Mouse (Mus musculus): Measurements from ENCODE around the gene C330007P06Rik. TPM values are rescaled to one million over a fixed set of nuclear protein-coding genes. Genes with fewer than 3 reads are reported as not detected.
"Not testable (repeated sequence)": the region's sequence is repeated elsewhere in the genome, so short reads cannot be mapped to it uniquely, and the experiment has no call there.

Gene C330007P06Rik
- total and polyA plus RNA-seq, 3 experiments, result 10.1 to 56.8 (median 47.8) TPM

DNA sequence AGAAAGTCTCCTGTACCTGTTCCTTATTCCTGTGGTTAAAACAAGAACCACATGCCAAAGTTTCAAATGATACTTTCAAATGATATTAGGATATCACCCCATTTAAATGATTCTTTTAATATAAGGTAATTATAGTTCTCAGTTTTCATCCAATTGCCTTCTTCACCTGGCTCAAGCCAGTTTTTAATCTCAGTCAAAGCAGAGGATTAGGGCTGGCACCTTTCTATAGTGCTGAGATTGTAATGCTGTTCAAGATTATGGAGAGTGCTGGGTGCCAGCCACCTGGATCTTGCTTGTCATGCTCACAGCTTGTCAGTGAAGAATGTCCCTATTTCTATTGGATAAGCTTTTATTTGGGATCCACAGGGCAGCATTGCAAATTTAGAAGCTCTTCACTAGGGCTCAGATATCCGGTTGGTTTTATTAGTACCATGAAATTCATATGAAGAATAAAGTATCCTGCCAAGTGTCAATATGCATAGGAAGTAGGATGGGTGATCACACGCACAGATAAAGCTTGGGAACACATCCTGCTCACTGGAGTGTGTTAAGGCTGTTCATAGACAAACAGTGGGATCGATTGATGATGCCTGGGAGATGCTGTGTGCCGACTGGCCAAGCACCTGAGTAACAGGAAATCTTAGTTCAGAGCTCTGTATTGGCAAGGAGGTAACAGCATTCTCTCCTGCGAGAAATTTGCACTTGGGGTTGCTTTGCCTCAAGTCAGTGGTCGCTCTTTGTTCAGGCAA, 74.6 kb downstream of the C330007P06Rik start:
- no peak for DNase-seq

DNA sequence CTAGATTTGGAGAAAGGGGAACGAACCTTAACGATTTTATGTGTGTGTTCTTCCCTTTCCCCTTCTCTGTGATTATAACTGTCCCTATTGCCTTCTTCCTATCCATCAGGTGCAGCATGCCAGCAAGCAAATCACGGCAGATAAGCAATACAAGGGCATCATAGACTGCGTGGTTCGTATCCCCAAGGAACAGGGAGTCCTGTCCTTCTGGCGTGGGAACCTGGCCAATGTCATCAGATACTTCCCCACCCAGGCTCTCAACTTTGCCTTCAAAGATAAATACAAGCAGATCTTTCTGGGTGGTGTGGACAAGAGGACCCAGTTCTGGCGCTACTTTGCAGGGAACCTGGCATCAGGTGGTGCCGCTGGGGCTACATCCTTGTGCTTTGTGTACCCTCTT, 77.2 kb downstream of the C330007P06Rik start:
- DNase-seq, result not testable (repeated sequence)

DNA sequence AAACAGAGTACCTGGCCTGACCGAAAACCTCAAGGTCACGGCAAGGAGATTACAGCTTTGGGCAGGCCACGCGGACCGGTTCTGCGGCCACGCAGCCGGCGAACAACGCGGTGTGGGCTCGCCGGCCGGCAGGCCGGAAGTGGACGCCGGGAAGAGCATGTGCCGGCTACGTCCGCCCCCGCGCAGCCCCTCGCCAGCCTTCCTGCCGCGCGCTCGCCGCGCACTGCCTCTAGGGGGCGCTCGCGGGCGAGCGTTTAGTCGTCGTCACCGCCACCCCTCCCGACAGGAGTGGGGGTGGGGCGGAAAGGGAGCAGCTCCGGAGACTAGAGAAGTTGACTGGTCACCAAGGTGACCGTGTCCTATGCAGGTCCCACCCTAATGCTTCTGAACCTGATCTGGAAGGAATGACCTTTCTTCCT, 77.7 kb downstream of the C330007P06Rik start:
- DNase-seq, result peak; percentile 88

DNA sequence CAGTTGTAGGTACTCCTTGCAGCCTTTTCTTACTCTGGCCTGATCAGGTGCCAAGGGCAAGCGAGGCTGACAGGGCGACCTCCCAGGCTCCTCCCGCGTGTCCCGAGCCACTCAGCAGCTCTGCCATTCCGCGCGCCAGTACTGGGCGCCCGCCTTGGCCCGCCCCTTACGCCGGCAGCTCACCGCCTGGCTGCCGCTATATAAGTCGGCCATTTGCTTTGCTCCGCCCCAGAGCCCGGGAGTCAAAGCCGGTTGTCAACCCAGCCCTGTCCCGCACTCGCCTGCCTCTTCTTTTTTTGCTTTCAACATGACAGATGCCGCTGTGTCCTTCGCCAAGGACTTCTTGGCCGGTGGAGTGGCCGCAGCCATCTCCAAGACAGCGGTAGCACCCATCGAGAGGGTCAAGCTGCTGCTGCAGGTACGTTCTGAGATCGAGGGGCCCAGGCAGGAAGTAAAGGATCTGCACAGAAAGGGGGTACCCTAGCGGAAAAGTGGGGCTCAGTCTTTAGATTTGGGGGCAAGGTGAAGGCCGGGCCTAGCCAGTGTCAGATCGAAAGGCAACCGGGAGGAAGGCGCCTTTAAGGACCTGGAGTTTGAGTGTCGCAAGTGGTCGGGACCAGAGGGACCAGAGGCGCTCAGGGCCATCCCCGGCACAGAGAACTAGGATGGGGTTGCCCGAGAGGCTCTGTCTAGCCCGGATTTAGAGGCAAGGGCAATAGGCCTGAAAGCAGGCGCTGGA, 78.3 kb downstream of the C330007P06Rik start, which contains the start of gene Slc25a5:
Gene Slc25a5 (plus strand): TSS at position 228 of the 739 bp plus-strand sequence.
- DNase-seq, result peak; percentile 92

DNA sequence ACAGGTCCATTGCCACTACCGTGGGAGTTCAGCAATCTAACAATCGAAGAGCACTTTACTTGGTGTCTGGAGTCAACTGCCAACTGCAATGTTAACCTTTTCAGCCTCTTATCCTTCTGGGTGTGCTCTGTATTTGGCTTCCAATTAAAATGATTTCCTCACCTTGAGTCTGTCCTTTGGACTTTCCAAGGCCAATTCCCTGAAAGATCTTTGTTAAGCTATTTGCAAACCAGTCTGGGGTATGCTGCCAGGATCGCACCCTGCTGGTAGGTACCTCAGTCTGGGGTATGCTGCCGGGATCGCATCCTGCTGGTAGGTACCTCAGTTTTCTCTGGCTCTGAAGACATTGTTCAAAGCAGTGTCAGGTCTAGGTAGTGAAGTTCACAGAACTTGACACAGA, 79.3 kb downstream of the C330007P06Rik start:
- no peak for DNase-seq

DNA sequence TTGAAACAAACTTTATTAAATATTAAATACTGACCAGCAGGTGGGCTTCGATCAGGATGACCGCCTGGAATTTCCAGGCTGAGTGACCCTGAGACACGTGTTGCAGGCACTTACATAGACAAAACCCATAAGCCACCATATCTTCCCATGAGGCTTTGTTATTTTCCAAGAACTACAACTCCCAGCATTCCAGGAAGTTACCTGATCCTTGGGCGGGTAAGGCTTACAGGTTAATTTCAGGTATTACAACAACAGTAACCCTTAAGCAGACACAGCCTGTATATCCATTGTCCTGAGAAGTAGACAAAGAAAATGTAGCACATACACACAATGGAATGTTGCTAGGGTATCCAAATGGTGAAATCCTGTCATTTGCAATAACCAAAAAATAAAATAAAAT, 84.6 kb downstream of the C330007P06Rik start:
- no peak for DNase-seq

DNA sequence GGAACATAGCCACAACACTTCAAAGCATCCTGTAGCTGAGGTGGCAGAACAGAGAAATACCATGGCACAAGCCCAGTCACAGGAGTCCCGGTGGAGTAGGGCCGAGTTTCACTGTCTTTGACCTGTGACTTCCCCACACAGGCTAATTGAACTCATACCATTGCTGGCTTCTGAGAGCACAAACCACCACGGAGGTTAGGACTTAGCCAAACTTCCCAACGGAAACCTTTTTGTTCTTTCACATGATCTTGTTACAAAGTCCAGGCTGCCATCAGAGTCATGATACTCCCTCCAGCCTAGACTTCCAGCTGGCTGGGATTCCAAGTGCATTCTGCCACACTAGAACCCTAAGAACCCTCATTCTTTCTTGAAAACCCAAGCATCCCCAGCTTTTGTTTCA, 96.2 kb downstream of the C330007P06Rik start:
- no peak for DNase-seq

DNA sequence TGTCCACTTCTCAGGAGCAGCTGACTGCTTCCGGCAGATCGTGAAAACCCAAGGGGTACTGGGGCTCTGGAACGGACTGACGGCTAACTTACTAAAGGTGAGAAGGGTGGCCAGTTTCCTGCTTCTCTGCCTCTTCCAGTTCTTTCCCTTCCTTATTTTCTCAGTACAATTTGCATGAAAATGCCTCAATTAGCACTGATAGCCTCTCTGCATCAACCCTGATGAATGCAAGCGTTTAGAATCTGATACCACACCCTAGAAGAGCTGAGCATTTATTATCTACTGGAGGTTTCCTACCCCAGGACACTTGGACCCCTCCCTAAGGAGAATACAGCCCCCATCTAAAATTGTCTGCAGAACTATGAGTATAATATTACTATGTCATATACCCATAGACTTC, 98.4 kb downstream of the C330007P06Rik start:
- DNase-seq, result no peak

Other genes with a start within 250 kb of the C330007P06Rik start
- 1 to 10 TPM; 4.9 to 5.8 TPM for gene Akap17b, start 228.7 kb downstream of the C330007P06Rik start, total RNA-seq (2021)
- 0.76 and 0.92 TPM in 2 replicates for gene Akap17b, start 228.7 kb downstream of the C330007P06Rik start, polyA plus RNA-seq (2012; rRNA removed)
- 1 to 10 TPM; 1.0 to 1.1 TPM for gene Slc25a43, start 130.5 kb downstream of the C330007P06Rik start, total RNA-seq (2021)
- 2.8 and 3.4 TPM in 2 replicates for gene Slc25a43, start 130.5 kb downstream of the C330007P06Rik start, polyA plus RNA-seq (2012; rRNA removed)
- 100 to 1,000 TPM; 382 to 504 TPM for gene Slc25a5, start 78.5 kb downstream of the C330007P06Rik start, total RNA-seq (2021)
- 261 and 313 TPM in 2 replicates for gene Slc25a5, start 78.5 kb downstream of the C330007P06Rik start, polyA plus RNA-seq (2012; rRNA removed)
- gene Ube2a, start 211 bp downstream of the C330007P06Rik start, total RNA-seq (2021), result 10 to 100 TPM; 66.8 to 74.4 TPM
- gene Ube2a, start 211 bp downstream of the C330007P06Rik start, polyA plus RNA-seq (2012; rRNA removed), result 33.2 and 38.6 TPM in 2 replicates
- 10 to 100 TPM in 1 of 2 experiments, 1 to 10 TPM in 1; 9.2 to 15.3 TPM for gene Nkrf, start 28.8 kb upstream of the C330007P06Rik start, total RNA-seq (2021)
- 0.09 and 0.12 TPM in 2 replicates for gene Nkrf, start 28.8 kb upstream of the C330007P06Rik start, polyA plus RNA-seq (2012; rRNA removed)
- 10 to 100 TPM; 16.7 to 24.9 TPM for gene Sept6, start 117.7 kb upstream of the C330007P06Rik start, total RNA-seq (2021)
- 8.6 and 8.8 TPM in 2 replicates for gene Sept6, start 117.7 kb upstream of the C330007P06Rik start, polyA plus RNA-seq (2012; rRNA removed)
- gene Sowahd, start 174.7 kb upstream of the C330007P06Rik start, total RNA-seq (2021), result 1 to 10 TPM in 1 of 2 experiments, under 1 TPM in 1; 0.17 to 1.8 TPM
- 0.13 and 0.46 TPM in 2 replicates for gene Sowahd, start 174.7 kb upstream of the C330007P06Rik start, polyA plus RNA-seq (2012; rRNA removed)
- 100 to 1,000 TPM; 544 to 632 TPM for gene Rpl39, start 211.3 kb upstream of the C330007P06Rik start, total RNA-seq (2021)
- gene Rpl39, start 211.3 kb upstream of the C330007P06Rik start, polyA plus RNA-seq (2012; rRNA removed), result 3.7 and 4.4 TPM in 2 replicates
- gene Upf3b, start 236.2 kb upstream of the C330007P06Rik start, total RNA-seq (2021), result 10 to 100 TPM; 14.6 to 15.2 TPM
- gene Upf3b, start 236.2 kb upstream of the C330007P06Rik start, polyA plus RNA-seq (2012; rRNA removed), result 0.67 and 0.71 TPM in 2 replicates